Mouse (Mus musculus): ENCODE data around the gene 1700001K19Rik. TPM values are rescaled to one million over a fixed set of nuclear protein-coding genes. Genes with fewer than 3 reads are reported as not detected.
A peak's percentile ranks its signal among the peaks of the same experiment; 100 is the strongest.
"Not testable (repeated sequence)": the region's sequence is repeated elsewhere in the genome, so short reads cannot be mapped to it uniquely, and the experiment has no call there.

1700001K19Rik gene
- polyA plus RNA-seq, 1 experiment from 2014 or later = not detected

GRCm38 (mm10) chr12:110698080-110698479 lies 15.7 kb upstream of the 1700001K19Rik start:
- H3K36me3 ChIP-seq (ENCODE audit: control insufficient read depth, insufficient read depth, low read length) = peaks cover 15% of the 10 kb centered on the region
- 88% methylated on average over 1 of the region's 1 CpGs for WGBS
- no peak overlapping the region for H3K9ac ChIP-seq (ENCODE audit: low read depth, low read length)
- ATAC-seq (ENCODE audit: low FRiP score, low TSS enrichment) = no peak
- H3K4me3 ChIP-seq (ENCODE audit: low read length) = no peak overlapping the region
- peaks cover 9% of the 10 kb centered on the region; the same call in 1 of the 2 replicates for H3K4me1 ChIP-seq (ENCODE audit: control insufficient read depth, insufficient read depth, low read length)
- H3K9me3 ChIP-seq (ENCODE audit: control insufficient read depth, low read length) = no peaks in the 10 kb centered on the region
- no peak overlapping the region for H3K4me2 ChIP-seq (replicated peaks; ENCODE audit: low read depth, low read length)
- H3K27ac ChIP-seq (ENCODE audit: low read depth, low read length) = no peak overlapping the region
- no peaks in the 10 kb centered on the region for H3K27me3 ChIP-seq (ENCODE audit: control insufficient read depth, insufficient read depth, low read length)

GRCm38 (mm10) chr12:110697457-110697856 lies 15.0 kb upstream of the 1700001K19Rik start:
- peaks cover 9% of the 10 kb centered on the region; the same call in 1 of the 2 replicates for H3K4me1 ChIP-seq (ENCODE audit: control insufficient read depth, insufficient read depth, low read length)
- H3K4me2 ChIP-seq (replicated peaks; ENCODE audit: low read depth, low read length) = no peak overlapping the region
- no peaks in the 10 kb centered on the region for H3K27me3 ChIP-seq (ENCODE audit: control insufficient read depth, insufficient read depth, low read length)
- ATAC-seq (ENCODE audit: low FRiP score, low TSS enrichment) = no peak
- H3K4me3 ChIP-seq (ENCODE audit: low read length) = no peak overlapping the region
- H3K27ac ChIP-seq (ENCODE audit: low read depth, low read length) = no peak overlapping the region
- WGBS = 69% methylated on average over 5 of the region's 5 CpGs
- H3K9ac ChIP-seq (ENCODE audit: low read depth, low read length) = no peak overlapping the region
- peaks cover 19% of the 10 kb centered on the region for H3K36me3 ChIP-seq (ENCODE audit: control insufficient read depth, insufficient read depth, low read length)
- no peaks in the 10 kb centered on the region for H3K9me3 ChIP-seq (ENCODE audit: control insufficient read depth, low read length)

- peak overlapping the region; percentile 82 for H3K4me2 ChIP-seq (replicated peaks; ENCODE audit: low read depth, low read length)
- H3K27me3 ChIP-seq (ENCODE audit: control insufficient read depth, insufficient read depth, low read length) = no peaks in the 10 kb centered on the region
- no peaks in the 10 kb centered on the region for H3K9me3 ChIP-seq (ENCODE audit: control insufficient read depth, low read length)
- H3K36me3 ChIP-seq (ENCODE audit: control insufficient read depth, insufficient read depth, low read length) = peaks cover 19% of the 10 kb centered on the region
- WGBS = 49% methylated on average over 9 of the region's 9 CpGs
- peak overlapping the region; percentile 57 for H3K27ac ChIP-seq (ENCODE audit: low read depth, low read length)
- H3K4me1 ChIP-seq (ENCODE audit: control insufficient read depth, insufficient read depth, low read length) = peaks cover 9% of the 10 kb centered on the region; the same call in 1 of the 2 replicates
- H3K9ac ChIP-seq (ENCODE audit: low read depth, low read length) = peak overlapping the region; percentile 99
- peak overlapping the region; percentile 100 for H3K4me3 ChIP-seq (ENCODE audit: low read length)
- no peak for ATAC-seq (ENCODE audit: low FRiP score, low TSS enrichment)
Measured at GRCm38 (mm10) chr12:110696975-110697400, 14.6 kb upstream of the 1700001K19Rik start.

- Histone ChIP-seq H3K36me3 (ENCODE audit: control insufficient read depth, insufficient read depth, low read length) (peaks cover 26% of the 10 kb centered on the region), H3K27me3 (ENCODE audit: control insufficient read depth, insufficient read depth, low read length) (no peaks in the 10 kb centered on the region), H3K9me3 (ENCODE audit: control insufficient read depth, low read length) (no peaks in the 10 kb centered on the region), H3K27ac (ENCODE audit: low read depth, low read length) (peak overlapping the region; percentile 84), H3K4me3 (ENCODE audit: low read length) (peak overlapping the region; percentile 100), H3K4me2 (replicated peaks; ENCODE audit: low read depth, low read length) (peak overlapping the region; percentile 82), H3K4me1 (ENCODE audit: control insufficient read depth, insufficient read depth, low read length) (peaks cover 9% of the 10 kb centered on the region; the same call in 1 of the 2 replicates), H3K9ac (ENCODE audit: low read depth, low read length) (peak overlapping the region; percentile 99)
- under 1% methylated on average over 86 of the region's 89 CpGs for WGBS
- ATAC-seq (ENCODE audit: low FRiP score, low TSS enrichment) = peak; percentile 97
Measured at GRCm38 (mm10) chr12:110696173-110696974, 14.0 kb upstream of the 1700001K19Rik start.

- Histone ChIP-seq H3K4me1 (ENCODE audit: control insufficient read depth, insufficient read depth, low read length) (peaks cover 9% of the 10 kb centered on the region; the same call in 1 of the 2 replicates), H3K9me3 (ENCODE audit: control insufficient read depth, low read length) (no peaks in the 10 kb centered on the region), H3K4me2 (replicated peaks; ENCODE audit: low read depth, low read length) (peak overlapping the region; percentile 48), H3K27ac (ENCODE audit: low read depth, low read length) (peak overlapping the region; percentile 84), H3K36me3 (ENCODE audit: control insufficient read depth, insufficient read depth, low read length) (peaks cover 27% of the 10 kb centered on the region), H3K27me3 (ENCODE audit: control insufficient read depth, insufficient read depth, low read length) (no peaks in the 10 kb centered on the region), H3K4me3 (ENCODE audit: low read length) (peak overlapping the region; percentile 100), H3K9ac (ENCODE audit: low read depth, low read length) (peak overlapping the region; percentile 99)
- ATAC-seq (ENCODE audit: low FRiP score, low TSS enrichment) = peak; percentile 61
- under 1% methylated on average over 50 of the region's 55 CpGs for WGBS
Measured at GRCm38 (mm10) chr12:110695676-110696171, 13.3 kb upstream of the 1700001K19Rik start.

- H3K27me3 ChIP-seq (ENCODE audit: control insufficient read depth, insufficient read depth, low read length); H3K9me3 ChIP-seq (ENCODE audit: control insufficient read depth, low read length); H3K4me1 ChIP-seq (ENCODE audit: control insufficient read depth, insufficient read depth, low read length); H3K4me3 ChIP-seq (ENCODE audit: low read length); H3K4me2 ChIP-seq (replicated peaks; ENCODE audit: low read depth, low read length); H3K27ac ChIP-seq (ENCODE audit: low read depth, low read length); ATAC-seq (ENCODE audit: low FRiP score, low TSS enrichment); H3K9ac ChIP-seq (ENCODE audit: low read depth, low read length): not testable (repeated sequence)
- WGBS = 88% methylated on average over 5 of the region's 5 CpGs
- peaks cover 49% of the 10 kb centered on the region for H3K36me3 ChIP-seq (ENCODE audit: control insufficient read depth, insufficient read depth, low read length)
Measured at GRCm38 (mm10) chr12:110693378-110693777, 11.0 kb upstream of the 1700001K19Rik start.

- Histone ChIP-seq H3K4me2 (replicated peaks; ENCODE audit: low read depth, low read length) (no peak overlapping the region), H3K36me3 (ENCODE audit: control insufficient read depth, insufficient read depth, low read length) (peaks cover 55% of the 10 kb centered on the region), H3K4me3 (ENCODE audit: low read length) (no peak overlapping the region), H3K27ac (ENCODE audit: low read depth, low read length) (no peak overlapping the region), H3K9ac (ENCODE audit: low read depth, low read length) (no peak overlapping the region), H3K27me3 (ENCODE audit: control insufficient read depth, insufficient read depth, low read length) (no peaks in the 10 kb centered on the region), H3K4me1 (ENCODE audit: control insufficient read depth, insufficient read depth, low read length) (peaks cover 9% of the 10 kb centered on the region; the same call in 1 of the 2 replicates), H3K9me3 (ENCODE audit: control insufficient read depth, low read length) (no peaks in the 10 kb centered on the region)
- WGBS = 89% methylated on average over 6 of the region's 6 CpGs
- ATAC-seq (ENCODE audit: low FRiP score, low TSS enrichment) = no peak
Measured at GRCm38 (mm10) chr12:110689919-110690643, 7.7 kb upstream of the 1700001K19Rik start.

GRCm38 (mm10) chr12:110688921-110689320 lies 6.5 kb upstream of the 1700001K19Rik start:
- peaks cover 46% of the 10 kb centered on the region for H3K36me3 ChIP-seq (ENCODE audit: control insufficient read depth, insufficient read depth, low read length)
- not testable (repeated sequence) for H3K27ac ChIP-seq (ENCODE audit: low read depth, low read length); H3K27me3 ChIP-seq (ENCODE audit: control insufficient read depth, insufficient read depth, low read length); H3K9ac ChIP-seq (ENCODE audit: low read depth, low read length); H3K4me3 ChIP-seq (ENCODE audit: low read length); H3K4me1 ChIP-seq (ENCODE audit: control insufficient read depth, insufficient read depth, low read length); ATAC-seq (ENCODE audit: low FRiP score, low TSS enrichment); H3K4me2 ChIP-seq (replicated peaks; ENCODE audit: low read depth, low read length); H3K9me3 ChIP-seq (ENCODE audit: control insufficient read depth, low read length)
- WGBS = 96% methylated on average over 3 of the region's 3 CpGs

Measured in kidney, embryonic 14.5 days (tissue).